Mouse (Mus musculus) lung, adult 18-20 months (tissue): ENCODE data around the gene Plekha5.
"Not testable (repeated sequence)": the region's sequence is repeated elsewhere in the genome, so short reads cannot be mapped to it uniquely, and the experiment has no call there.

ENCODE experiments used
- DNase-seq, 2 experiments: peaks; one replicate each; pipeline ENCODE4 v3.0.0; 2022; ENCODE audit warnings: mixed read lengths in 2 of 2

The Plekha5 gene

GRCm38 (mm10) chr6:140533606-140534005 is 109.8 kb downstream of the Plekha5 start:
- no peak for DNase-seq

GRCm38 (mm10) chr6:140535504-140535903 is 111.7 kb downstream of the Plekha5 start:
- DNase-seq = no peak

GRCm38 (mm10) chr6:140541919-140542318 is 118.1 kb downstream of the Plekha5 start:
- DNase-seq = no peak

- no peak for DNase-seq
Measured at GRCm38 (mm10) chr6:140543005-140543794, 119.3 kb downstream of the Plekha5 start.

- no peak for DNase-seq
Measured at GRCm38 (mm10) chr6:140546095-140546494, 122.2 kb downstream of the Plekha5 start.

- no peak for DNase-seq
Measured at GRCm38 (mm10) chr6:140546648-140547201, 122.9 kb downstream of the Plekha5 start.

GRCm38 (mm10) chr6:140547203-140547944 is 123.5 kb downstream of the Plekha5 start:
- no peak for DNase-seq

- DNase-seq = peak; percentile 20 to 58
Measured at GRCm38 (mm10) chr6:140548082-140548769, 124.4 kb downstream of the Plekha5 start.

GRCm38 (mm10) chr6:140550741-140551140 is 126.9 kb downstream of the Plekha5 start:
- no peak for DNase-seq

GRCm38 (mm10) chr6:140554261-140554660 is 130.4 kb downstream of the Plekha5 start:
- DNase-seq = no peak

GRCm38 (mm10) chr6:140559411-140559810 is 135.6 kb downstream of the Plekha5 start:
- DNase-seq = peak; percentile 50 to 66

- DNase-seq = peak in 1 of 2 experiments; percentile 39
Measured at GRCm38 (mm10) chr6:140561151-140561916, 137.5 kb downstream of the Plekha5 start.

- DNase-seq = no peak
Measured at GRCm38 (mm10) chr6:140561917-140562590, 138.2 kb downstream of the Plekha5 start.

GRCm38 (mm10) chr6:140567199-140567598 is 143.3 kb downstream of the Plekha5 start:
- no peak for DNase-seq

- DNase-seq = no peak
Measured at GRCm38 (mm10) chr6:140567897-140568296, 144.0 kb downstream of the Plekha5 start.

GRCm38 (mm10) chr6:140570152-140570551 is 146.3 kb downstream of the Plekha5 start:
- peak; percentile 39 to 65 for DNase-seq

- no peak for DNase-seq
Measured at GRCm38 (mm10) chr6:140574943-140575342, 151.1 kb downstream of the Plekha5 start.

GRCm38 (mm10) chr6:140576133-140576532 is 152.3 kb downstream of the Plekha5 start:
- DNase-seq = no peak

GRCm38 (mm10) chr6:140576961-140577821 is 153.3 kb downstream of the Plekha5 start:
- DNase-seq = peak; percentile 31 to 54

- DNase-seq = no peak
Measured at GRCm38 (mm10) chr6:140577822-140578170, 153.9 kb downstream of the Plekha5 start.

GRCm38 (mm10) chr6:140578985-140579384 is 155.1 kb downstream of the Plekha5 start:
- DNase-seq = not testable (repeated sequence)
